Mouse (Mus musculus): ENCODE results near the gene Pak1ip1.

- TF ChIP-seq CEBPB (IDR thresholded peaks at IDR 0.05; ENCODE audit: low read depth) (no peak), CTCF (IDR thresholded peaks at IDR 0.05; ENCODE audit: control insufficient read depth, insufficient read depth, insufficient read length) (no peak), USF1 (IDR thresholded peaks at IDR 0.05; ENCODE audit: low read depth) (no peak), MYOG (IDR thresholded peaks at IDR 0.05; ENCODE audit: control insufficient read depth, extremely low read depth, insufficient read length) (no peak), MAX (IDR thresholded peaks at IDR 0.05) (no peak), MYOD1 (IDR thresholded peaks at IDR 0.05; ENCODE audit: control insufficient read depth, insufficient read length, low read depth) (no peak)
These were observed 21.3 kb downstream of the Pak1ip1 start for GRCm38 (mm10) chr13:41022099-41022498.

Data from C2C12 (cell line).